Mouse (Mus musculus) spleen, adult 2 months (tissue): ENCODE data around the gene Mlh1. TPM values are rescaled to one million over a fixed set of nuclear protein-coding genes. Genes with fewer than 3 reads are reported as not detected.
A peak's percentile ranks its signal among the peaks of the same experiment; 100 is the strongest.

Source experiments
- DNase-seq, 2 experiments: peaks; one replicate each; pipeline versions ENCODE4 v3.0.0 to v3.0.0-alpha.2; 2012 to 2021; ENCODE audit warnings: low spot score in 2 of 2, low read depth in 1 of 2
- H3K27ac ChIP-seq: fragments of 200-500 bp; 2 replicates; pipeline ENCODE4 v1.5.1; 2012; ENCODE audit warnings: low read length, inconsistent platforms; ENCODE audit not compliant: insufficient read depth
- H3K27me3 ChIP-seq: fragments of 200-500 bp; 2 replicates; pipeline ENCODE4 v1.6.1; 2012; ENCODE audit warnings: mild to moderate bottlenecking, moderate library complexity, low read length, inconsistent platforms; ENCODE audit not compliant: control insufficient read depth, insufficient read depth
- H3K36me3 ChIP-seq: fragments of 200-500 bp; 2 replicates; pipeline ENCODE4 v1.6.1; 2012; ENCODE audit warnings: mild to moderate bottlenecking, low read length, inconsistent platforms; ENCODE audit not compliant: control insufficient read depth, insufficient read depth
- H3K4me1 ChIP-seq: fragments of 200-500 bp; 2 replicates; pipeline ENCODE4 v1.6.1; 2011; ENCODE audit warnings: inconsistent platforms; ENCODE audit not compliant: control insufficient read depth, insufficient read depth, insufficient read length
- H3K4me3 ChIP-seq: fragments of 200-500 bp; 2 replicates; pipeline ENCODE4 v1.5.1; 2011; ENCODE audit warnings: mild to moderate bottlenecking, inconsistent platforms; ENCODE audit not compliant: insufficient read depth, insufficient read length; ENCODE audit errors: extremely low read depth
- CTCF ChIP-seq: fragments of 200-500 bp; IDR thresholded peaks from 2 replicates; pipeline ENCODE4 v1.5.1; 2011; ENCODE audit warnings: mild to moderate bottlenecking, inconsistent platforms; ENCODE audit not compliant: insufficient read depth, insufficient read length, insufficient replicate concordance; ENCODE audit errors: extremely low read depth
- POLR2A ChIP-seq: fragments of 200-500 bp; IDR thresholded peaks from 2 replicates; pipeline ENCODE4 v1.6.1; 2011; ENCODE audit warnings: low read depth, low read length, inconsistent platforms
- WGBS: fragments of 180-500 bp; shearing (Covaris S2); methylation state at CpG from one replicate; pipeline ENCODE4 v1.1.7; 2018; 5-methylcytosine and 5-hydroxymethylcytosine counted together
- polyA plus RNA-seq: library from polyadenylated mRNA; depleted of rRNA; stranded (reverse); fragments of >200 nt; gene quantifications from 2 replicates; pipeline ENCODE4 v1.2.3, GENCODE M21; 2012

The Mlh1 gene
- polyA plus RNA-seq, 1 experiment = 11.7 TPM

- TF ChIP-seq CTCF = no peak
- TF ChIP-seq POLR2A = no peak
- peaks cover 4% of the 10 kb centered on the region for H3K36me3 ChIP-seq
- peaks cover 14% of the 10 kb centered on the region for H3K4me1 ChIP-seq
- peak overlapping the region; percentile 67 for H3K4me3 ChIP-seq
- no peaks in the 10 kb centered on the region for H3K27me3 ChIP-seq
- no peak overlapping the region; the same call in 1 of the 2 replicates for H3K27ac ChIP-seq
- DNase-seq = no peak
- WGBS = 17% methylated on average over 5 of the region's 5 CpGs
These were observed 985 bp downstream of the Mlh1 start for GRCm38 (mm10) chr9:111270606-111271005.

GRCm38 (mm10) chr9:111267998-111268397 is 3.6 kb downstream of the Mlh1 start:
- TF ChIP-seq POLR2A (no peak), CTCF (no peak)
- H3K27me3 ChIP-seq = no peaks in the 10 kb centered on the region
- 98% methylated on average over 2 of the region's 2 CpGs for WGBS
- H3K4me3 ChIP-seq = no peak overlapping the region
- no peak overlapping the region for H3K27ac ChIP-seq
- H3K4me1 ChIP-seq = peaks cover 3% of the 10 kb centered on the region; the same call in 1 of the 2 replicates
- H3K36me3 ChIP-seq = peaks cover 7% of the 10 kb centered on the region
- DNase-seq = no peak

GRCm38 (mm10) chr9:111261356-111261755 is 10.2 kb downstream of the Mlh1 start:
- 96% methylated on average over 4 of the region's 4 CpGs for WGBS
- Histone ChIP-seq H3K27me3 (no peaks in the 10 kb centered on the region), H3K27ac (no peak overlapping the region), H3K4me1 (no peaks in the 10 kb centered on the region), H3K4me3 (no peak overlapping the region), H3K36me3 (peaks cover 30% of the 10 kb centered on the region)
- no peak for DNase-seq
- TF ChIP-seq POLR2A (no peak), CTCF (no peak)

DNA sequence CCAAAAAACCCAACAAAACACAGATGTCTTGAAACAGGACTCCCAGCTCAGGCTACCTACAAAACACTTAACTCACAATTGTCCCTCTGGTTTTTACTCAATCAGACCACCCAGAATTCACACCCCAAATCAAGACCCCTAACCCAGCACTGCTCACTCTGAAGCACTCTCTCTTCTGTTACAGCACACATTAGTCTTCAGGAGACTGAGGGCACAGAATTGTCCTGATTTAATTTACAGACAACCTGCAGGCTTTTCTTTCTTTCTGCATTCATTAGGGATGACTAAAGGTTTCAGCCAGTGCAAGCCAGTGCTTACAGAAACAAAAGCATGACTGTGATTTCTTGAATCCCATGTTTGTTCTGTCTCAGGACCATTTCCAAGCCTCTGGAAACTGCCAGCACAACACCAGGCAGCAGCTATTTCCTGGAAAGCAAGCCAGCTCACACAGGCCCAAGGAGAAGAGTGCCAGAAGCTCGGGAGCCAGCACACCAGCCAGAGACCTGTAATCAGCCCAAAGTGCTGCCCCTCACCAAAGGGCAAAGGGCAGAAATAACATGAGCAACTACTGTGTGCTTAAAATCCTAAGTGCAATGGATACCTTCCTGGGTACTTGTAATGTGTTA is 11.1 kb downstream of the Mlh1 start:
- Histone ChIP-seq H3K4me1 (no peaks in the 10 kb centered on the region), H3K36me3 (peaks cover 32% of the 10 kb centered on the region), H3K27me3 (no peaks in the 10 kb centered on the region), H3K27ac (no peak overlapping the region), H3K4me3 (no peak overlapping the region)
- no peak for TF ChIP-seq POLR2A
- no peak for TF ChIP-seq CTCF
- WGBS = 86% methylated on average over 1 of the region's 1 CpGs
- no peak for DNase-seq

DNA sequence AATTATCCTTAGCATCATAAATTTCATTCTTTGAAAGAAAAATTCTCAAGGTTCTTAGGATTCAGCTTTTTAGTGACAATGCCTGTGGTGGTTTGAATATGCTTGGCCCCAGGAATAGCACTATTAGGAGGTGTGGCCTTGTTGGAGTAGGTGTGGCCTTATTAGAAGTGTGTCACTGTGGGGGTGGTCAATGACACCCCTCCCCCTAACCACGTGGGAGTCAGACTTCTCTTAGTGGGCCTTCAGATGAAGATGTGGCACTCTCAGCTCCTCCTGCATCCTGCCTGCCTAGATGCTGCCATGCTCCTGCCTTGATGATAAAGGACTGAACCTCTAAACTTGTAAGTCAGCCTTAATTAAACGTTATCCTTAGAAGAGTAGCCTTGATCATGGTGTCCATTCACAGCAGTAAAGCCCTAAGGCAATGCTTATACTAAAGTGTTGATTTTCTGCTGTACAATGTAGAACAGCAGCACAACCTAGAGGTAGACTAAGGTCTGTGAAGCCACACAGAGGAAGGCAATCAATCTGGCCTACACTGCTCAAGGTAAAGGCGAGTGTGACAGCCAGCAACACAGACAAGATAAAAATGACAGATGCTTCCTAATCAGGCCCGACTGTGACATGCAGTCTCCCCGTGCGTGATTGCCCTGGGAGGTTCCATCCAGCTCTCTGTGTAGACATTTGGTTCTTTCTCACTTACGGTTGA is 19.3 kb downstream of the Mlh1 start:
- Histone ChIP-seq H3K36me3 (peaks cover 25% of the 10 kb centered on the region), H3K27me3 (no peaks in the 10 kb centered on the region), H3K4me3 (no peak overlapping the region), H3K27ac (no peak overlapping the region), H3K4me1 (no peaks in the 10 kb centered on the region)
- DNase-seq = no peak
- TF ChIP-seq CTCF = no peak
- TF ChIP-seq POLR2A = no peak
- 84% methylated on average over 7 of the region's 7 CpGs for WGBS

GRCm38 (mm10) chr9:111247682-111248246 is 23.8 kb downstream of the Mlh1 start:
- WGBS = 92% methylated on average over 3 of the region's 3 CpGs
- Histone ChIP-seq H3K27ac (no peak overlapping the region), H3K27me3 (no peaks in the 10 kb centered on the region), H3K36me3 (peaks cover 23% of the 10 kb centered on the region), H3K4me1 (no peaks in the 10 kb centered on the region), H3K4me3 (no peak overlapping the region)
- no peak for DNase-seq
- no peak for TF ChIP-seq POLR2A

- peaks cover 27% of the 10 kb centered on the region for H3K36me3 ChIP-seq
These were observed 26.0 kb downstream of the Mlh1 start for GRCm38 (mm10) chr9:111245546-111245945.

More at GRCm38 (mm10) chr9:111245546-111245945, 26.0 kb downstream of the Mlh1 start:
- Histone ChIP-seq H3K4me1 (no peaks in the 10 kb centered on the region), H3K4me3 (no peak overlapping the region), H3K27ac (no peak overlapping the region), H3K27me3 (no peaks in the 10 kb centered on the region)
- DNase-seq = no peak
- TF ChIP-seq CTCF = no peak
- TF ChIP-seq POLR2A = no peak
- 86% methylated on average over 6 of the region's 6 CpGs for WGBS
